Mouse (Mus musculus) limb, embryonic 13.5 days (tissue): Measurements from ENCODE around the gene Dnajb12. TPM values are rescaled to one million over a fixed set of nuclear protein-coding genes. Genes with fewer than 3 reads are reported as not detected.

Experiments
- ATAC-seq: fragments of 200-750 bp; cut with Nextera tagmentation; 2 replicates; pipeline ENCODE4 v1.8.0; 2017; ENCODE audit warnings: low read depth, moderate number of reproducible peaks, moderate TSS enrichment; ENCODE audit not compliant: low FRiP score
- H3K27ac ChIP-seq: fragments of 300-500 bp; sonication (generic); 2 replicates; pipeline ENCODE4 v1.5.1; 2015; ENCODE audit warnings: inconsistent platforms, mild to moderate bottlenecking, moderate library complexity
- H3K27me3 ChIP-seq: fragments of 300-500 bp; sonication (generic); 2 replicates; pipeline ENCODE4 v1.6.1; 2015; ENCODE audit warnings: mild to moderate bottlenecking, inconsistent platforms
- H3K36me3 ChIP-seq: fragments of 300-500 bp; sonication (generic); 2 replicates; pipeline ENCODE4 v1.6.1; 2015; ENCODE audit warnings: inconsistent platforms, mild to moderate bottlenecking, moderate library complexity
- H3K4me1 ChIP-seq: fragments of 300-500 bp; sonication (generic); 2 replicates; pipeline ENCODE4 v1.6.1; 2015; ENCODE audit warnings: inconsistent platforms
- H3K4me2 ChIP-seq: fragments of 300-500 bp; sonication (generic); replicated peaks from 2 replicates; pipeline ENCODE4 v1.6.1; 2015; ENCODE audit warnings: inconsistent platforms, mild to moderate bottlenecking, moderate library complexity
- H3K4me3 ChIP-seq: fragments of 300-500 bp; sonication (generic); 2 replicates; pipeline ENCODE4 v1.5.1; 2015; ENCODE audit warnings: moderate library complexity, mild to moderate bottlenecking, inconsistent platforms
- H3K9ac ChIP-seq: fragments of 300-500 bp; sonication (generic); 2 replicates; pipeline ENCODE4 v1.6.1; 2015; ENCODE audit warnings: mild to moderate bottlenecking, inconsistent platforms
- H3K9me3 ChIP-seq: fragments of 300-500 bp; sonication (generic); 2 replicates; pipeline ENCODE4 v1.6.1; 2016; ENCODE audit warnings: inconsistent platforms
- WGBS: fragments of 180-500 bp; shearing (Covaris S2); methylation state at CpG from one replicate; pipeline ENCODE4 v1.1.7; 2015; 5-methylcytosine and 5-hydroxymethylcytosine counted together
- polyA plus RNA-seq: library from polyadenylated mRNA; unstranded; fragments of >200 nt; fragmentation: Nextera tagmentation; extraction: Ambion mirVana; gene quantifications from 2 replicates; pipeline ENCODE4 v1.2.1, GENCODE M21; 2015

The Dnajb12 gene
- polyA plus RNA-seq, 1 experiment from 2014 or later, result 19.3 TPM

GRCm38 (mm10) chr10:59911561-59912198, 32.3 kb downstream of the Dnajb12 start:
- Histone ChIP-seq H3K4me1 (peaks cover 68% of the 10 kb centered on the region), H3K9ac (peak overlapping the region; percentile 54), H3K27ac (peak overlapping the region; percentile 67; the same call in 1 of the 2 replicates), H3K36me3 (no peaks in the 10 kb centered on the region), H3K27me3 (no peaks in the 10 kb centered on the region), H3K9me3 (no peaks in the 10 kb centered on the region), H3K4me2 (peak overlapping the region; percentile 57), H3K4me3 (peak overlapping the region; percentile 11)
- WGBS, result 3% methylated on average over 25 of the region's 25 CpGs
- ATAC-seq, result no peak

- no peaks in the 10 kb centered on the region for H3K36me3 ChIP-seq
- H3K9me3 ChIP-seq, result no peaks in the 10 kb centered on the region
- peaks cover 57% of the 10 kb centered on the region for H3K4me1 ChIP-seq
- no peak for ATAC-seq
- H3K27me3 ChIP-seq, result no peaks in the 10 kb centered on the region
- H3K27ac ChIP-seq, result peak overlapping the region; percentile 90
- H3K9ac ChIP-seq, result no peak overlapping the region
- WGBS, result 88% methylated on average over 8 of the region's 8 CpGs
- H3K4me2 ChIP-seq, result no peak overlapping the region
- no peak overlapping the region for H3K4me3 ChIP-seq
Observed at GRCm38 (mm10) chr10:59915196-59915962, 36.0 kb downstream of the Dnajb12 start.

DNA sequence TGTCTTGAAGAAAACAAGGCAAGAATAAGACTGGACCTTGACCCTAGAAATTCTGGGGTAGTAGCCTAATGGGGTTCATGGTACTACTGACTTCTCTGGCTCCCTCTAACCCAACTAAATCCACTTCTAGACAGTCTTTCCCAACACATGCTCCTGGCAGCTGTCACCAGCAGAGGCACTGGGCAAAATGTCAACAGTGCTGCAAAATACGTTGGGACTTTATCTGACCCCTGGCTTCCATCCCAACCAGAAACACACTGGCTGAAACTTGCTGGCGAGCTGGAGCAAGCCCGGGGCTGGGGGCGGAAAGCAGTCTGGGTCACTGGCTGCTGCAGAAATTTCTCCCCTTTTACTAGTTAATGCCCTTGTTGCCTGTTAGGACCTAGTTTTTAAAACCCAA, 36.8 kb downstream of the Dnajb12 start:
- Histone ChIP-seq H3K9me3 (no peaks in the 10 kb centered on the region), H3K4me1 (peaks cover 57% of the 10 kb centered on the region), H3K36me3 (no peaks in the 10 kb centered on the region), H3K27ac (peak overlapping the region; percentile 90), H3K4me2 (peak overlapping the region; percentile 64), H3K4me3 (peak overlapping the region; percentile 32), H3K27me3 (no peaks in the 10 kb centered on the region), H3K9ac (peak overlapping the region; percentile 50; the same call in 1 of the 2 replicates)
- WGBS, result 2% methylated on average over 4 of the region's 4 CpGs
- peak; percentile 6; the same call in 1 of the 2 replicates for ATAC-seq

GRCm38 (mm10) chr10:59916649-59917048, 37.3 kb downstream of the Dnajb12 start:
- peak overlapping the region; percentile 50; the same call in 1 of the 2 replicates for H3K9ac ChIP-seq

GRCm38 (mm10) chr10:59918111-59918510, 38.8 kb downstream of the Dnajb12 start:
- no peak for ATAC-seq
- peaks cover 56% of the 10 kb centered on the region for H3K4me1 ChIP-seq

More at GRCm38 (mm10) chr10:59916649-59917048, 37.3 kb downstream of the Dnajb12 start:
- WGBS, result under 1% methylated on average over 10 of the region's 10 CpGs
- peaks cover 57% of the 10 kb centered on the region for H3K4me1 ChIP-seq
- H3K27me3 ChIP-seq, result no peaks in the 10 kb centered on the region
- no peaks in the 10 kb centered on the region for H3K36me3 ChIP-seq
- peak overlapping the region; percentile 90 for H3K27ac ChIP-seq
- ATAC-seq, result peak; percentile 86
- H3K4me2 ChIP-seq, result peak overlapping the region; percentile 64
- peak overlapping the region; percentile 32 for H3K4me3 ChIP-seq
- no peaks in the 10 kb centered on the region for H3K9me3 ChIP-seq

GRCm38 (mm10) chr10:59919494-59920181, 40.3 kb downstream of the Dnajb12 start:
- H3K4me1 ChIP-seq, result peaks cover 61% of the 10 kb centered on the region
- 24% methylated on average over 15 of the region's 15 CpGs for WGBS
- no peak overlapping the region for H3K9ac ChIP-seq

More at GRCm38 (mm10) chr10:59918111-59918510, 38.8 kb downstream of the Dnajb12 start:
- Histone ChIP-seq H3K27ac (no peak overlapping the region), H3K27me3 (no peaks in the 10 kb centered on the region), H3K9ac (no peak overlapping the region), H3K4me2 (no peak overlapping the region), H3K36me3 (no peaks in the 10 kb centered on the region), H3K4me3 (no peak overlapping the region), H3K9me3 (no peaks in the 10 kb centered on the region)
- WGBS, result 83% methylated on average over 4 of the region's 4 CpGs

DNA sequence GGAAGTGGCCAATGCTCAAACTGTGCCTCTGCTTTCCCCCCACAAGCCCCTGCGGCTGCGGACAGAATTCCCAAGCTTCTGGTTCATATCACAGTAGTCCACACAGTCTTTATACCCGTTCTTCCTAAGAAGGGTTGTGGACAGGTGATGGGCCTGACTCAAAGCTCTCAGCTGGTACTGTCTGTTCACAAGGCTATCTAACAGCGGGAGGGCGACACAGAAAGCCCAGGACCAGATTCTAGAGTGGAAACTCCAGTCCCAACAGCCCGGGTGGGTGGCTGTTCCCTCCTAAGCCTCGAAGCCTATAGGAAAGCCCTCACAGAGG, 41.1 kb downstream of the Dnajb12 start:
- Histone ChIP-seq H3K4me2 (peak overlapping the region; percentile 82), H3K9ac (peak overlapping the region; percentile 63), H3K4me3 (peak overlapping the region; percentile 44), H3K27ac (peak overlapping the region; percentile 92), H3K9me3 (no peaks in the 10 kb centered on the region), H3K36me3 (no peaks in the 10 kb centered on the region), H3K27me3 (no peaks in the 10 kb centered on the region), H3K4me1 (peaks cover 62% of the 10 kb centered on the region)
- WGBS, result 9% methylated on average over 7 of the region's 7 CpGs
- no peak for ATAC-seq

More at GRCm38 (mm10) chr10:59919494-59920181, 40.3 kb downstream of the Dnajb12 start:
- no peaks in the 10 kb centered on the region for H3K27me3 ChIP-seq
- peak overlapping the region; percentile 82; the same call in 1 of the 2 replicates for H3K4me2 ChIP-seq
- H3K4me3 ChIP-seq, result no peak overlapping the region
- peak overlapping the region; percentile 92 for H3K27ac ChIP-seq
- no peak for ATAC-seq
- H3K9me3 ChIP-seq, result no peaks in the 10 kb centered on the region
- no peaks in the 10 kb centered on the region for H3K36me3 ChIP-seq

DNA sequence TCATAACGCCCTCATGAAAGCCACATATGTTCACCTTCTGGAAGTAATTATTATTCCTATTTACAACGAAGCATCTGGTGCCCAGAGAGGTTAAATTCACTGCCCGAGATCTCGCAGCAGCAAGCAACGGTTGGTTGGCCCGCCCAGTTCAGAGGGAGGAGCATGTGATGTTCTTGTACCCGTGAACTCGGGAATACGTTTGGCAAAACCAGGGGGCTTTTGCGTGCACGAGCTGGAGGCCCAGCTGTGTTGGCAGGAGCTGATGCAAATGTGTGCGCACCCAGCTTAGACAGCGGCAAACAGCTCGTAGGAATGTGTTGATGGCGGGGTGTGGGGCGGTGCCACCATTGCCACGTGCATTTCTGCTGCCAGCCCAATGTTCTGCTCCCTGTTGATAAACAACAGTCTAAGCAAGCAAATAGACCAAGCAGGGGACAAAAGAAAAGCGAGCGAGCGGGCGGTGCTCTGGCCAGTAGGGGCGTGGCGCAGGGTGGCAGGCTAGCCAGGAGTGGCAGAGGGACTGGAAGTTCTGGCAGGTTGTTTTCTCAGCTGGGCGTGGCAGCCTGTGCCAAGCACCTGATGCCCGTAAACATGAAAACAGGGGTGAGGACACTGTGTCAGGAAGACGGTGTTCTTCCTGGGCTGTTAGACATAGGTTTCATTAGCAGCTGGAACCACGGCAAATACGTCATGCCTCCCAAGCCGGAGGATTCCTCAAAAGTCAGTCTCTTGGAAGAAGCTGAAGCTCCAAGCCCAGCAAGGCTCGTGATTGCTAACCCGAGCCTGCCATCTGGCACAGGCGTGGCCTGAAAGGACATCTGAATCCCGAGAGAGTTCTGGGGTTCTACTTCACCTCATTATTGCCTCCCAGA, 41.7 kb downstream of the Dnajb12 start:
- no peaks in the 10 kb centered on the region for H3K36me3 ChIP-seq
- no peaks in the 10 kb centered on the region for H3K9me3 ChIP-seq
- H3K4me3 ChIP-seq, result peak overlapping the region; percentile 44
- peaks cover 56% of the 10 kb centered on the region for H3K4me1 ChIP-seq
- ATAC-seq, result peak; percentile 68
- H3K9ac ChIP-seq, result peak overlapping the region; percentile 63
- H3K27me3 ChIP-seq, result no peaks in the 10 kb centered on the region
- H3K27ac ChIP-seq, result peak overlapping the region; percentile 92
- H3K4me2 ChIP-seq, result peak overlapping the region; percentile 82
- 1% methylated on average over 33 of the region's 33 CpGs for WGBS

GRCm38 (mm10) chr10:59923493-59923892, 44.1 kb downstream of the Dnajb12 start:
- no peaks in the 10 kb centered on the region for H3K36me3 ChIP-seq
- no peak overlapping the region for H3K4me3 ChIP-seq
- H3K4me2 ChIP-seq, result no peak overlapping the region
- ATAC-seq, result no peak
- peaks cover 45% of the 10 kb centered on the region for H3K4me1 ChIP-seq
- WGBS, result 75% methylated on average over 2 of the region's 2 CpGs
- H3K9ac ChIP-seq, result no peak overlapping the region
- H3K27ac ChIP-seq, result no peak overlapping the region
- H3K9me3 ChIP-seq, result no peaks in the 10 kb centered on the region
- H3K27me3 ChIP-seq, result no peaks in the 10 kb centered on the region

DNA sequence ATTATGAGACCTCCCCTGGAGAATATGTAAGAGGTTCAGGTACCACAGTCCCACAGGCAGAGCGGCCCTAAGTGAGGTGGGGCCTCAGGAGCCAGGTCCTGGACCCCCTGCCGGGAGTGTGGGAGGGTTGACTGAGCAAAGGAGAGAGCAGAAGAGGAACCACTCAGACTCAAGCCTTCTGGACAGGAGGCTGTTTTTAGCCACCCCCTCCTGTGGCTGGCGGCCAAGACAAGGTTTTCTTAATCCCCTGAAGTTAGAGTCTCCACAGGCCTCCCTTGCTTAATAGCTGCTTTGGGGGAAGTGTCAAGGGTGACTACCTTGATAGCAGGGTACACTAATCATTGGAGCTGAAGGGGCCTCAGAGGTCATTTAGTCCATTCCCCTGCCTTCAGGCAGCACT, 44.9 kb downstream of the Dnajb12 start:
- Histone ChIP-seq H3K36me3 (no peaks in the 10 kb centered on the region), H3K4me2 (no peak overlapping the region), H3K4me1 (peaks cover 42% of the 10 kb centered on the region), H3K27me3 (no peaks in the 10 kb centered on the region), H3K9ac (peak overlapping the region; percentile 40; the same call in 1 of the 2 replicates), H3K27ac (no peak overlapping the region), H3K4me3 (no peak overlapping the region), H3K9me3 (no peaks in the 10 kb centered on the region)
- no peak for ATAC-seq
- 23% methylated on average over 3 of the region's 3 CpGs for WGBS

DNA sequence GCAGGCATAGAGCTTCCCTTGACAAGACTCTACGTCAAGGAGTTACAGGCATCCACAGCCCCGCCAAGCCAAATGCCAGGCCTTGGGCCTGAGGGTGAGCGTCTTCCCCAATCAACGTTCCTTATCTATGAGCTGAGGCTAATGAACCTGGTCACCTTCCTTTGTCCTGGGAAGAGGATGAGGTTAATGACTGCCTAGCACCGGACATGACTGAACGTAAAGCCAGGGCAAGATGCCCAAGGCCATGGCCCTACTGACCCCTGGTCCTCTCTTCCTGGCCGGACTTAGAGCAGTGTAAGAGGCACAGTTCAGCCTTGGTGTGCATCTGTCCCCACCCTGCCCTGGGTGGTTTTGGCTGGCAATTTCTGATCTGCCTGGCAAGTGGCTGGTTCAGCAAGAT, 49.8 kb downstream of the Dnajb12 start:
- WGBS, result 86% methylated on average over 7 of the region's 7 CpGs
- ATAC-seq, result no peak
- Histone ChIP-seq H3K4me3 (no peak overlapping the region), H3K36me3 (no peaks in the 10 kb centered on the region), H3K9me3 (no peaks in the 10 kb centered on the region), H3K27me3 (no peaks in the 10 kb centered on the region), H3K27ac (no peak overlapping the region), H3K4me2 (no peak overlapping the region), H3K9ac (no peak overlapping the region), H3K4me1 (peaks cover 13% of the 10 kb centered on the region)
